Mouse (Mus musculus): Measurements from ENCODE around the gene Gzmk. TPM values are rescaled to one million over a fixed set of nuclear protein-coding genes. Genes with fewer than 3 reads are reported as not detected.

Gzmk gene
- polyA plus RNA-seq, 1 experiment from 2014 or later = not detected

DNA sequence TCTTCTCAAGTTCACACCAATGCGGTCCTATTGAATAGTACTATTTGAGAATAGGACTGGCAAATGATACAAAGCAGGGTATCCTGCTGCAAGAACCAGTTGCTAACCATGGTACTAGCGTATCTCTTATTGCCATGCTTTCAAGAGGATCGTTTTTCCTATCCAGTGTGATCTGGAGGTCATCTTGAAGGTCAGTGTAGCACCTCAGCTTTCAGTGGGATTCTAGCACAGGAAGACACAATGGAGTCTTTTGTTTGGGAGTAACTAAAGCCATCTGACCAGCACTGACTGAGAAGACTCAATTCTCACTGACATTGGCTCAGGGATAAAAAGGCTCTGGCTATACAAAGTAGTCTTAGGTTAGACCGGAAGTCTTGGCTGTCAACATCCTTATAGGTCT, 74.2 kb downstream of the Gzmk start:
- no peaks in the 10 kb centered on the region for H3K36me3 ChIP-seq (ENCODE audit: control insufficient read depth, insufficient read depth, low read length)
- WGBS = 87% methylated on average over 4 of the region's 4 CpGs
- no peak overlapping the region for H3K9ac ChIP-seq (ENCODE audit: low read depth, low read length)
- no peaks in the 10 kb centered on the region for H3K27me3 ChIP-seq (ENCODE audit: control insufficient read depth, insufficient read depth, low read length)
- no peak overlapping the region for H3K27ac ChIP-seq (ENCODE audit: low read depth, low read length)
- H3K4me1 ChIP-seq (ENCODE audit: control insufficient read depth, insufficient read depth, low read length) = no peaks in the 10 kb centered on the region
- H3K9me3 ChIP-seq (ENCODE audit: control insufficient read depth, low read length) = no peaks in the 10 kb centered on the region
- no peak for ATAC-seq (ENCODE audit: low FRiP score, low TSS enrichment)
- H3K4me3 ChIP-seq (ENCODE audit: low read length) = no peak overlapping the region
- H3K4me2 ChIP-seq (replicated peaks; ENCODE audit: low read depth, low read length) = no peak overlapping the region

DNA sequence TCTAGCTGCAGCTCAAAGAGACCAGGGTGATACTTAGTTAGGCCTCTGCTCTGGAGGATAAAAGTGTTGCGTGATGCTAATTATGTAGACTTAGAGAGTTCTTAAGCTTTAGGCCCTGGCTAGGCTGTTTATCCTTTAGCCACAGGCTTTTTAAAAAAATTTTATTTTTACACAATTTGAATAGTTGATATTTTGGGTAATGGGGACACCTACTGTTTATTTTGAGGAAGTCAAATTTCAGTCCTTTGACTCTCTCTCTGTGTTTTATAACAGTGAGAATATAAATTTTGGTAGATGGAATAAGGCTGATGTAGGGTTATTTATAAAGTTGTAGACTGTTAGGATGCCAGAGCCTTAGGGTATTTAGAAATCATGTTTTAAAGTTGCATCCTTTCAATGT, 86.1 kb downstream of the Gzmk start:
- H3K27ac ChIP-seq (ENCODE audit: low read depth, low read length) = no peak overlapping the region
- no peaks in the 10 kb centered on the region for H3K4me1 ChIP-seq (ENCODE audit: control insufficient read depth, insufficient read depth, low read length)
- 87% methylated on average over 1 of the region's 1 CpGs for WGBS
- no peak for ATAC-seq (ENCODE audit: low FRiP score, low TSS enrichment)
- H3K9ac ChIP-seq (ENCODE audit: low read depth, low read length) = no peak overlapping the region
- H3K4me2 ChIP-seq (replicated peaks; ENCODE audit: low read depth, low read length) = no peak overlapping the region
- H3K9me3 ChIP-seq (ENCODE audit: control insufficient read depth, low read length) = no peaks in the 10 kb centered on the region
- H3K4me3 ChIP-seq (ENCODE audit: low read length) = no peak overlapping the region
- H3K36me3 ChIP-seq (ENCODE audit: control insufficient read depth, insufficient read depth, low read length) = no peaks in the 10 kb centered on the region
- no peaks in the 10 kb centered on the region for H3K27me3 ChIP-seq (ENCODE audit: control insufficient read depth, insufficient read depth, low read length)

DNA sequence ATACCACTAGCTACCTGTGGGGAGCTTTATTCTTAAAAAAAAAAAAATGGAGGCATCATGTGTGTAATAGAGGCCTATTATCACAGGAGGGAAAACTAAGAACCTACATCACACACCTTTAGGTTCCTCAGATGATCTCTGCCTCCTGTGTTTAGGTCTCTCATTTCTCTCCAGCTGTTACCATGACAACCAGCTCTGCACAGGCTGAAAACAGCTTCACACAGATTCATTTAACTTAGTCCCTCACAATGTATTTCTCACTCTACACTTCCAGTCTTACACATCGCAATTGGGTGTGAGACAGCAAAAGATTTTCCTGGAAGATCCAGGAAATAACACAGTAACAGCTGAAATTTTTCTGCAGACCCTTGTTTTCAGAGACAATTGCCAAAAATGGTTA, 95.7 kb downstream of the Gzmk start:
- 95% methylated on average over 1 of the region's 1 CpGs for WGBS
- no peak for ATAC-seq (ENCODE audit: low FRiP score, low TSS enrichment)

More for the DNA sequence above, 95.7 kb downstream of the Gzmk start:
- Histone ChIP-seq H3K27me3 (ENCODE audit: control insufficient read depth, insufficient read depth, low read length) (no peaks in the 10 kb centered on the region), H3K4me1 (ENCODE audit: control insufficient read depth, insufficient read depth, low read length) (no peaks in the 10 kb centered on the region), H3K4me2 (replicated peaks; ENCODE audit: low read depth, low read length) (no peak overlapping the region), H3K27ac (ENCODE audit: low read depth, low read length) (no peak overlapping the region), H3K9ac (ENCODE audit: low read depth, low read length) (no peak overlapping the region), H3K4me3 (ENCODE audit: low read length) (no peak overlapping the region), H3K9me3 (ENCODE audit: control insufficient read depth, low read length) (no peaks in the 10 kb centered on the region), H3K36me3 (ENCODE audit: control insufficient read depth, insufficient read depth, low read length) (no peaks in the 10 kb centered on the region)

Other genes starting within 250 kb of the Gzmk start
- 0.17 and 0.55 TPM in 2 replicates for gene Ccno, start 238.1 kb downstream of the Gzmk start, polyA plus RNA-seq (2014; fragmentation: Nextera tagmentation; extraction: Ambion mirVana)
- gene Mcidas, start 232.1 kb downstream of the Gzmk start, polyA plus RNA-seq (2014; fragmentation: Nextera tagmentation; extraction: Ambion mirVana) = not detected in 2 replicates
- gene Cdc20b, start 190.8 kb downstream of the Gzmk start, polyA plus RNA-seq (2014; fragmentation: Nextera tagmentation; extraction: Ambion mirVana) = not detected in 2 replicates
- gene Gpx8, start 179.5 kb downstream of the Gzmk start, polyA plus RNA-seq (2014; fragmentation: Nextera tagmentation; extraction: Ambion mirVana) = 142 and 204 TPM in 2 replicates
- not detected in 2 replicates for gene Gzma, start 124.9 kb downstream of the Gzmk start, polyA plus RNA-seq (2014; fragmentation: Nextera tagmentation; extraction: Ambion mirVana)
- gene Esm1, start 16.2 kb downstream of the Gzmk start, polyA plus RNA-seq (2014; fragmentation: Nextera tagmentation; extraction: Ambion mirVana) = 3.9 and 5.9 TPM in 2 replicates
- 3.4 and 6.1 TPM in 2 replicates for gene BC067074, start 67.3 kb upstream of the Gzmk start, polyA plus RNA-seq (2014; fragmentation: Nextera tagmentation; extraction: Ambion mirVana)

All from kidney, embryonic 14.5 days (tissue).